Mouse (Mus musculus) heart, postnatal 0 days (tissue): ENCODE data around the gene Snx29.
A peak's percentile ranks its signal among the peaks of the same experiment; 100 is the strongest.

Source experiments
- CTCF ChIP-seq: IDR thresholded peaks from 2 replicates; pipeline ENCODE4 v1.5.1; 2016; ENCODE audit warnings: antibody characterized with exemption, control low read depth, low read depth
- EP300 ChIP-seq: IDR thresholded peaks from 2 replicates; pipeline ENCODE4 v1.6.1; 2016; ENCODE audit warnings: antibody characterized with exemption, low read depth

DNA sequence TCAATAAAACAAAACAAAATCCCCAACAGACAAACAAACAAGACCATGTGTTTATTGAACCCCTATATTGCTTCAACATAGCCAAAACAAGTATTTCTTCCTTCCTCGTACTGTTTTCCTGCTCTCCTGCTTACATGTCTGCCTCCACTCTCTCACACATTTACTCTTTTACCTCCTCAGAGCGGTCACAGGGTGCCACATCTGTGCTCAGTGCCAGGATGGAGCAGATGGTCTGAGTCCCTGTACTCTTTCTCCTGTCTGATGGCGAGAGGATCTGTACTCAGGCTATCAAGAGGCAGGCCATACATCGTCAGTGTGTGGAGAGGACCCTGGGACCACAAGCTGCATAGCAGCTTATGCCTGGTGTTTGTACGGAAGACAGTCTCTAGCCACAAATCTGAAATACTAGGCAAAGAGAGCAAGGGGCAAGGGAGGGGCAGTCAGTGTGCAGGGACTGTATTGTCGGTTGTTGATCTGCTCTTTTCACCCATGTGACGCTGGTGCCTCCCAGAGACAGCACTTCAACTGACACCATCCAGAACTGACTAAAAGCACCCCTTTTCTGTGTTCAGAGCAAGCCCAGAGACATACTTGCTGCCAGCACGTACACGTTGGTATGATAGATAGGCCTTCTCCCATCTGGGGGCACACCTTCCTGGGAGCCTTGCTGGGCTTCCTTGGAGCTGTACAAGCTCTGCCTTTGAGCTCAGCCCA is 368.9 kb downstream of the Snx29 start:
- TF ChIP-seq CTCF, result peak; percentile 8; the same call in 1 of the 2 replicates
- TF ChIP-seq EP300, result no peak
